Mouse (Mus musculus) cerebellum, adult 11-12 months (tissue): ENCODE measurements around the gene Tor4a.

Experiments
- DNase-seq: peaks from one replicate; pipeline ENCODE4 v3.0.0; 2022

Tor4a gene

GRCm38 (mm10) chr2:25169778-25170177, 26.9 kb downstream of the Tor4a start:
- no peak for DNase-seq

GRCm38 (mm10) chr2:25168665-25168978, 28.1 kb downstream of the Tor4a start:
- DNase-seq = no peak

- no peak for DNase-seq
Measured at GRCm38 (mm10) chr2:25167919-25168664, 28.6 kb downstream of the Tor4a start.

- no peak for DNase-seq
Measured at GRCm38 (mm10) chr2:25167481-25167880, 29.2 kb downstream of the Tor4a start.

GRCm38 (mm10) chr2:25157655-25158054, 39.0 kb downstream of the Tor4a start:
- DNase-seq = no peak

GRCm38 (mm10) chr2:25156990-25157389, 39.7 kb downstream of the Tor4a start:
- no peak for DNase-seq

- DNase-seq = no peak
Measured at GRCm38 (mm10) chr2:25156177-25156576, 40.5 kb downstream of the Tor4a start.

- no peak for DNase-seq
Measured at GRCm38 (mm10) chr2:25151280-25151956, 45.3 kb downstream of the Tor4a start.

- no peak for DNase-seq
Measured at GRCm38 (mm10) chr2:25149643-25150042, 47.0 kb downstream of the Tor4a start.

GRCm38 (mm10) chr2:25147892-25148291, 48.8 kb downstream of the Tor4a start:
- no peak for DNase-seq

GRCm38 (mm10) chr2:25147398-25147797, 49.3 kb downstream of the Tor4a start:
- no peak for DNase-seq

- DNase-seq = no peak
Measured at GRCm38 (mm10) chr2:25145346-25145745, 51.3 kb downstream of the Tor4a start.
